Mouse (Mus musculus): ENCODE measurements around the gene Zp1. TPM values are rescaled to one million over a fixed set of nuclear protein-coding genes. Genes with fewer than 3 reads are reported as not detected.

Gene Zp1
- polyA plus RNA-seq, 1 experiment from 2014 or later: not detected

- Histone ChIP-seq H3K9me3 (ENCODE audit: low read depth, low read length) (no peaks in the 10 kb centered on the region), H3K27me3 (ENCODE audit: insufficient read depth, low read length) (no peaks in the 10 kb centered on the region), H3K27ac (ENCODE audit: low read depth) (no peak overlapping the region), H3K36me3 (ENCODE audit: insufficient read depth) (no peaks in the 10 kb centered on the region), H3K4me3 (ENCODE audit: low read depth, low read length) (no peak overlapping the region), H3K4me2 (no peak overlapping the region), H3K4me1 (ENCODE audit: insufficient read depth) (no peaks in the 10 kb centered on the region), H3K9ac (no peak overlapping the region)
- DNase-seq (no peak), ATAC-seq (ENCODE audit: insufficient read depth) (no peak)
- no peak for TF ChIP-seq CTCF (IDR thresholded peaks at IDR 0.05; ENCODE audit: low read depth)
- 63% methylated on average over 6 of the region's 6 CpGs for WGBS
These were observed 5.7 kb upstream of the Zp1 start for GRCm38 (mm10) chr19:10926123-10926621.

GRCm38 (mm10) chr19:10924220-10924619, 3.8 kb upstream of the Zp1 start:
- no peak overlapping the region for H3K4me3 ChIP-seq (ENCODE audit: low read depth, low read length)
- no peak for DNase-seq
- H3K36me3 ChIP-seq (ENCODE audit: insufficient read depth): no peaks in the 10 kb centered on the region

DNA sequence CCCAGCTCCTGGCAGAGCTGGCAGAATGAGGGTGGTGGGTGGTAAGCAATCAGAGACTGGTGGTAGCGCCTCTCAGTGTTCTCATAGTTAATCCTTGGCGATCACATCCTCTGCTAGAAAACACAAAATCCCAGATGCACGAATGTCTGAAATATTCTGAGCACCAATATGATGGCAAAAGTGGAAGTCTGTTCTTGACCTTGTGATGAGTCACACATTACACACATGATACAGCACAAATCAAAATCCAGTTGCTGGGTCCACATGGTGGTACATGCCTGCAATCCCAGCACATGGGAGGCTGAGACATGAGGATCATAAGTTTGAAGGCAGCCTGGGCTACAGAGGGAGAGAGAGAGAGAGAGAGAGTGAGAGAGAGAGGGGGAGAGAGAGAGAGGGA, 626 bp upstream of the Zp1 start:
- 72% methylated on average over 3 of the region's 3 CpGs for WGBS
- Histone ChIP-seq H3K4me2 (no peak overlapping the region), H3K9ac (no peak overlapping the region), H3K27me3 (ENCODE audit: insufficient read depth, low read length) (no peaks in the 10 kb centered on the region), H3K4me1 (ENCODE audit: insufficient read depth) (no peaks in the 10 kb centered on the region), H3K9me3 (ENCODE audit: low read depth, low read length) (no peaks in the 10 kb centered on the region), H3K4me3 (ENCODE audit: low read depth, low read length) (no peak overlapping the region), H3K36me3 (ENCODE audit: insufficient read depth) (no peaks in the 10 kb centered on the region), H3K27ac (ENCODE audit: low read depth) (no peak overlapping the region)
- ATAC-seq (ENCODE audit: insufficient read depth) (no peak), DNase-seq (no peak)
- no peak for TF ChIP-seq CTCF (IDR thresholded peaks at IDR 0.05; ENCODE audit: low read depth)

More at GRCm38 (mm10) chr19:10924220-10924619, 3.8 kb upstream of the Zp1 start:
- 31% methylated on average over 4 of the region's 4 CpGs for WGBS
- H3K27me3 ChIP-seq (ENCODE audit: insufficient read depth, low read length): no peaks in the 10 kb centered on the region
- H3K4me2 ChIP-seq: no peak overlapping the region
- no peaks in the 10 kb centered on the region for H3K9me3 ChIP-seq (ENCODE audit: low read depth, low read length)
- ATAC-seq (ENCODE audit: insufficient read depth): no peak
- TF ChIP-seq CTCF (IDR thresholded peaks at IDR 0.05; ENCODE audit: low read depth): no peak
- no peaks in the 10 kb centered on the region for H3K4me1 ChIP-seq (ENCODE audit: insufficient read depth)
- no peak overlapping the region for H3K27ac ChIP-seq (ENCODE audit: low read depth)
- no peak overlapping the region for H3K9ac ChIP-seq

GRCm38 (mm10) chr19:10918321-10918991, 2.0 kb downstream of the Zp1 start:
- no peak for ATAC-seq (ENCODE audit: insufficient read depth)
- 80% methylated on average over 10 of the region's 10 CpGs for WGBS
- H3K4me2 ChIP-seq: no peak overlapping the region
- no peaks in the 10 kb centered on the region for H3K36me3 ChIP-seq (ENCODE audit: insufficient read depth)
- no peak for DNase-seq
- no peak overlapping the region for H3K9ac ChIP-seq
- no peak overlapping the region for H3K4me3 ChIP-seq (ENCODE audit: low read depth, low read length)
- no peaks in the 10 kb centered on the region for H3K27me3 ChIP-seq (ENCODE audit: insufficient read depth, low read length)
- H3K9me3 ChIP-seq (ENCODE audit: low read depth, low read length): no peaks in the 10 kb centered on the region
- H3K27ac ChIP-seq (ENCODE audit: low read depth): no peak overlapping the region
- no peak for TF ChIP-seq CTCF (IDR thresholded peaks at IDR 0.05; ENCODE audit: low read depth)
- no peaks in the 10 kb centered on the region for H3K4me1 ChIP-seq (ENCODE audit: insufficient read depth)

DNA sequence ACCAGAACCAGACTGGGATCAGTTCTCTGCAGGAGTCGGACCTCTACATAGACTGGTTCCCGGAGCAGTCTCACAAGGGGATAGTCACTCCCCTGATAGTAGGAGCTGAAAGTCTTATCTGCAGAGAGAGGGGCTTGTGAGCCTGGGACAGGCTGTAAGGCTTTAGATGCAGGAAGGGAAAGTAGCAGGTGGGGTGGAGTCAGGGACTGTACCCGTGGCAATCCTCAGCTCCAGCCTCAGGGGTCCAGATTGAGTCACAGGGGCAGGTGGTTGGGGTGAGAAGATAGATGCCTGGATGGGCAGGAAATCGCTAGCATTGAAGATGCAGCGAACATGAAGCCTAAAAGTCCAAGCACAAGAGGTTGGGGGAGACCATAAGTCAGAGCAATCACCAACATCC, 3.9 kb downstream of the Zp1 start:
- Histone ChIP-seq H3K4me3 (ENCODE audit: low read depth, low read length) (no peak overlapping the region), H3K4me2 (no peak overlapping the region), H3K4me1 (ENCODE audit: insufficient read depth) (no peaks in the 10 kb centered on the region), H3K27ac (ENCODE audit: low read depth) (no peak overlapping the region), H3K36me3 (ENCODE audit: insufficient read depth) (no peaks in the 10 kb centered on the region), H3K9ac (no peak overlapping the region), H3K9me3 (ENCODE audit: low read depth, low read length) (no peaks in the 10 kb centered on the region), H3K27me3 (ENCODE audit: insufficient read depth, low read length) (no peaks in the 10 kb centered on the region)
- 59% methylated on average over 5 of the region's 5 CpGs for WGBS
- TF ChIP-seq CTCF (IDR thresholded peaks at IDR 0.05; ENCODE audit: low read depth): no peak
- DNase-seq: no peak
- no peak for ATAC-seq (ENCODE audit: insufficient read depth)

DNA sequence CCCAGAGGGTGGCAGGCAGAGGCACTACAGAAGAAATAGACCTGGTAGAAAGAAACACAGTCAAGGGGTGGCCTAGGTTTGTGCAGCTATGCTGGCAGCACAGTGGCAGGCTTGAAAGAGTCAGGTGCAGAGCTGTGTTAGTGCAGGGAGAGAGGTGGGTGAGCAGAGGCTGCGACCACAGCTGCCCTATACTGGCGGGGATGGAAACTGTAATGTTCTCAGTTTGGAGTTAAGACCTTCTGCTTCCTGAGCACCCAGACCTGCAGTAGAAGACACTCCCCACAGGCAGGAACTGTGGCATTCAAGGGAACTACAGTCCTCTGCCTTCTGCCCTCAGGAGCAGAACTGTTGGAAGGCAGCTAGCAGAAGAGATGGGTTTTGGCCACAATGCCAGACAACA, 5.6 kb downstream of the Zp1 start:
- no peak for ATAC-seq (ENCODE audit: insufficient read depth)
- Histone ChIP-seq H3K36me3 (ENCODE audit: insufficient read depth) (no peaks in the 10 kb centered on the region), H3K9ac (no peak overlapping the region), H3K27me3 (ENCODE audit: insufficient read depth, low read length) (no peaks in the 10 kb centered on the region), H3K27ac (ENCODE audit: low read depth) (no peak overlapping the region), H3K9me3 (ENCODE audit: low read depth, low read length) (no peaks in the 10 kb centered on the region), H3K4me1 (ENCODE audit: insufficient read depth) (no peaks in the 10 kb centered on the region), H3K4me2 (no peak overlapping the region), H3K4me3 (ENCODE audit: low read depth, low read length) (no peak overlapping the region)
- TF ChIP-seq CTCF (IDR thresholded peaks at IDR 0.05; ENCODE audit: low read depth): no peak
- WGBS: 51% methylated on average over 2 of the region's 2 CpGs
- no peak for DNase-seq

DNA sequence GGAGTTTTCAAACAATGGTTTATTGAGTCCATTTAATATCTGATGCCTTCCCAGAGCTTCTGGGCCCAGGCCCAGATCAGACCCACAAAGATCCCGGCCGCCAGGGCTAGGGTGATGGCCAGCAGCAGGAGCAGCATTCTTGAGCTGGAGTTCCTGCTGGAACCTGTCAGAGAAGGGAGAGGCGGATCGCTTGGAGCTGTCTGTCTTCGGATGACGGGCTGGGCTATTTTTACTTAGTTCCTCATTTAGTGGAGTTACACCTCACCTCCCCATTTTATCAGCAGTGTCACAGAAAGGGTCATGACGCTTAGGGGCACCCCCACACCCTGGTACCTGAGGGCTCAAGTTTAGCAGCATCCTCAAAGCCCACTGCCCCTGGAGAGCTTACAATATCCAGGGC, 6.1 kb downstream of the Zp1 start:
- Histone ChIP-seq H3K4me3 (ENCODE audit: low read depth, low read length) (no peak overlapping the region), H3K27me3 (ENCODE audit: insufficient read depth, low read length) (no peaks in the 10 kb centered on the region), H3K4me1 (ENCODE audit: insufficient read depth) (no peaks in the 10 kb centered on the region), H3K27ac (ENCODE audit: low read depth) (no peak overlapping the region), H3K36me3 (ENCODE audit: insufficient read depth) (no peaks in the 10 kb centered on the region), H3K9me3 (ENCODE audit: low read depth, low read length) (no peaks in the 10 kb centered on the region), H3K9ac (no peak overlapping the region), H3K4me2 (no peak overlapping the region)
- WGBS: 53% methylated on average over 7 of the region's 7 CpGs
- DNase-seq (no peak), ATAC-seq (ENCODE audit: insufficient read depth) (no peak)
- TF ChIP-seq CTCF (IDR thresholded peaks at IDR 0.05; ENCODE audit: low read depth): no peak

Data from lung, embryonic 14.5 days (tissue).